ENCODE assay signal across 9 mouse cellular contexts in the genomic region with DNA sequence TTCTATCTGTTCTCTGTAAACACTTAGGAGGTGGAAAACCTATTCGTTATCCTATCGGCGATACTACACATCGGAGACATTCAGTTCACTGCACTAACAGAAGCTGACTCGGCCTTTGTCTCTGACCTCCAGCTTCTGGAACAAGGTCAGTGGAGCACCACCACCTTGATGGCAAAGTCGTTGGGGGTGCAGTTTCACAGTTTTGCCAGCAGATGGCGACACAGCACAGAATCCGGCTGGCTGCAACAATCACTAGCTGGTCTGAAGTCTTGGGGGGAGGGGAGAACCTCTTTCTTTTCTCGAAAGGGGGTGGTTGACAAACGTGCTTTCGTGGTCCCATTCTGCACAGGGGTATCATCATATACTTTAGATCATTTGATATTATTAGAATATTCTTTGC.
DNase-seq lines count a peak whose midpoint lies in the region; ATAC-seq lines count a peak whose summit lies in the region.
"Had no signal": no experiment of that assay in that cellular context is flagged by ENCODE, and none has a peak within 500 bp of the region (broad histone marks: within the 10 kb centered on the region; RNA-seq: fewer than 3 reads in every experiment).

No protein-coding gene starts in this region.

- H3K4me1 ChIP-seq in forebrain, embryonic 14.5 days (ENCODE audit: control insufficient read depth, insufficient read depth, low read length) = peaks cover 11% of the 10 kb centered on the region
- peaks cover 15% of the 10 kb centered on the region; the same call in 1 of the 2 replicates for H3K4me1 ChIP-seq in hindbrain, embryonic 10.5 days (replicated peaks)

- 13% methylated on average over 11 of the region's 11 CpGs for WGBS in forebrain, embryonic 14.5 days
- WGBS in hindbrain, embryonic 10.5 days = 17% methylated on average over 11 of the region's 11 CpGs

- no peak overlapping the region for H3K9ac ChIP-seq in forebrain, embryonic 14.5 days (ENCODE audit: low read length)
- H3K9ac ChIP-seq: limb, embryonic 15.5 days had no signal

- no peaks in the 10 kb centered on the region for H3K27me3 ChIP-seq in forebrain, embryonic 14.5 days (replicated peaks; ENCODE audit: control insufficient read depth, insufficient read depth, low read length)
- H3K27me3 ChIP-seq in hindbrain, embryonic 10.5 days (ENCODE audit: insufficient read depth, poor library complexity, severe bottlenecking) = no peaks in the 10 kb centered on the region
- H3K27me3 ChIP-seq: limb, embryonic 15.5 days had no signal

- peak; percentile 67 for ATAC-seq in forebrain, embryonic 14.5 days
- peak; percentile 75 for ATAC-seq in megakaryocyte, adult 5-6 weeks (ENCODE audit: poor library complexity, severe bottlenecking)

- H3K4me3 ChIP-seq in forebrain, embryonic 14.5 days (ENCODE audit: low read depth, low read length) = no peak overlapping the region
- no peak overlapping the region for H3K4me3 ChIP-seq in hindbrain, embryonic 10.5 days
- H3K4me3 ChIP-seq: limb, embryonic 15.5 days had no signal

- no peak overlapping the region for H3K27ac ChIP-seq in forebrain, embryonic 14.5 days (ENCODE audit: low read depth, low read length)
- H3K27ac ChIP-seq in hindbrain, embryonic 10.5 days = no peak overlapping the region
- H3K27ac ChIP-seq: limb, embryonic 15.5 days had no signal

- H3K36me3 ChIP-seq in forebrain, embryonic 14.5 days (ENCODE audit: control insufficient read depth, insufficient read depth, low read length) = no peaks in the 10 kb centered on the region
- H3K36me3 ChIP-seq in hindbrain, embryonic 10.5 days = no peaks in the 10 kb centered on the region
- H3K36me3 ChIP-seq: limb, embryonic 15.5 days had no signal

- H3K9me3 ChIP-seq in forebrain, embryonic 14.5 days (replicated peaks; ENCODE audit: control insufficient read depth, low read length) = no peaks in the 10 kb centered on the region
- no peaks in the 10 kb centered on the region for H3K9me3 ChIP-seq in hindbrain, embryonic 10.5 days
- H3K9me3 ChIP-seq: limb, embryonic 15.5 days had no signal

- peak; percentile 81 for DNase-seq in MN1 (ENCODE audit: low spot score)
- DNase-seq in c-Kit-positive CD71-positive TER-119-positive erythroid progenitor cells, embryonic 14.5 days (ENCODE audit: low spot score) = peak; percentile 4
- DNase-seq in forebrain, embryonic 14.5 days (ENCODE audit: low spot score) = peak; percentile 86
- DNase-seq in hindbrain, embryonic 10.5 days (ENCODE audit: low spot score) = peak; percentile 78
- peak; percentile 86 to 88 for DNase-seq in layer of hippocampus, postnatal 10 days (ENCODE audit: low spot score in 2 of 2)
- peak; percentile 62 for DNase-seq in retina, postnatal 7 days (ENCODE audit: low read depth, low spot score)
- peak; percentile 54 for DNase-seq in urinary bladder, adult 2 months (ENCODE audit: low spot score)

- no peak overlapping the region for H3K4me2 ChIP-seq in forebrain, embryonic 14.5 days (ENCODE audit: low read length)
- H3K4me2 ChIP-seq: limb, embryonic 15.5 days had no signal

Comparison
In these comparisons a context has a peak if more than half of its experiments do, and no peak if none do; other contexts are left out.
1. DNase-seq: peak in every context shown above with its lines; median percentile 87 in layer of hippocampus, postnatal 10 days; 86 in forebrain, embryonic 14.5 days; 81 in MN1; 78 in hindbrain, embryonic 10.5 days; 62 in retina, postnatal 7 days; 54 in urinary bladder, adult 2 months; 4 in c-Kit-positive CD71-positive TER-119-positive erythroid progenitor cells, embryonic 14.5 days.